Comparison of ENCODE assay signal across 8 mouse cellular contexts in genomic region chr4:152095937-152096910, GRCm38 (mm10). TPM values are rescaled to one million over a fixed set of nuclear protein-coding genes. Genes with fewer than 3 reads are reported as not detected.
A peak's percentile ranks its signal among the peaks of the same experiment; 100 is the strongest.
DNase-seq lines count a peak whose midpoint lies in the region; ATAC-seq lines count a peak whose summit lies in the region.

No protein-coding gene starts in this region.

- intact Hi-C loops in gastrocnemius, postnatal 36 days (cut with DNase I), result loop anchor here (2.0 kb wide), 2 partner anchors 57 to 113 kb away; partner anchors contain the start of genes Nol9 and Tas1r1

- peak; percentile 82 for ATAC-seq in common myeloid progenitor, adult 5-6 weeks (replicated peaks; ENCODE audit: low read depth, poor library complexity, severe bottlenecking)
- peak; percentile 67 for ATAC-seq in intestine, embryonic 15.5 days
- peak; percentile 57 for ATAC-seq in liver, embryonic 16.5 days (ENCODE audit: low read depth)
- ATAC-seq in neural tube, embryonic 11.5 days (ENCODE audit: insufficient read depth, low FRiP score, low TSS enrichment), result no peak

- no peak overlapping the region for H3K27ac ChIP-seq in intestine, embryonic 15.5 days
- H3K27ac ChIP-seq in liver, embryonic 16.5 days (ENCODE audit: low read length), result peak overlapping the region; percentile 49; the same call in 1 of the 2 replicates
- 0 out of 2 replicates have a peak overlapping the region, but pooled peaks have one; percentile 8 for H3K27ac ChIP-seq in neural tube, embryonic 11.5 days (ENCODE audit: low read depth, low read length)

- WGBS in intestine, embryonic 15.5 days, result 40% methylated on average over 27 of the region's 27 CpGs
- WGBS in liver, embryonic 16.5 days (ENCODE audit: insufficient replicate concordance), result 10% methylated on average over 27 of the region's 27 CpGs
- 22% methylated on average over 26 of the region's 27 CpGs for WGBS in neural tube, embryonic 11.5 days

- H3K9ac ChIP-seq in intestine, embryonic 15.5 days, result 0 out of 2 replicates have a peak overlapping the region, but pooled peaks have one; percentile 6
- peak overlapping the region; percentile 38 for H3K9ac ChIP-seq in liver, embryonic 16.5 days (ENCODE audit: low read depth, low read length)
- 0 out of 2 replicates have a peak overlapping the region, but pooled peaks have one; percentile 2 for H3K9ac ChIP-seq in neural tube, embryonic 11.5 days (ENCODE audit: low read length)

- peaks cover 18% of the 10 kb centered on the region for H3K4me1 ChIP-seq in intestine, embryonic 15.5 days (replicated peaks)
- peaks cover 52% of the 10 kb centered on the region for H3K4me1 ChIP-seq in liver, embryonic 16.5 days (ENCODE audit: control insufficient read depth, low read depth, low read length)
- no peaks in the 10 kb centered on the region; the same call in 1 of the 2 replicates for H3K4me1 ChIP-seq in neural tube, embryonic 11.5 days (ENCODE audit: control insufficient read depth, insufficient read depth, low read length)

- no peak overlapping the region for H3K4me2 ChIP-seq in intestine, embryonic 15.5 days (replicated peaks)
- peak overlapping the region; percentile 41; the same call in 1 of the 2 replicates for H3K4me2 ChIP-seq in liver, embryonic 16.5 days (ENCODE audit: low read depth, low read length)
- H3K4me2 ChIP-seq in neural tube, embryonic 11.5 days (ENCODE audit: low read depth), result peak overlapping the region; percentile 9; the same call in 1 of the 2 replicates

- peak overlapping the region; percentile 22 for H3K4me3 ChIP-seq in intestine, embryonic 15.5 days (replicated peaks)
- H3K4me3 ChIP-seq in liver, embryonic 16.5 days (ENCODE audit: low read depth, low read length), result peak overlapping the region; percentile 25; the same call in 1 of the 2 replicates
- no peak overlapping the region for H3K4me3 ChIP-seq in neural tube, embryonic 11.5 days (ENCODE audit: low read depth, low read length)

- H3K36me3 ChIP-seq in intestine, embryonic 15.5 days, result no peaks in the 10 kb centered on the region
- H3K36me3 ChIP-seq in liver, embryonic 16.5 days (ENCODE audit: control insufficient read depth, insufficient read depth), result no peaks in the 10 kb centered on the region
- H3K36me3 ChIP-seq in neural tube, embryonic 11.5 days (ENCODE audit: control insufficient read depth, insufficient read depth, low read length), result no peaks in the 10 kb centered on the region

- no peaks in the 10 kb centered on the region for H3K9me3 ChIP-seq in intestine, embryonic 15.5 days
- no peaks in the 10 kb centered on the region for H3K9me3 ChIP-seq in liver, embryonic 16.5 days (replicated peaks; ENCODE audit: control insufficient read depth, low read length)
- no peaks in the 10 kb centered on the region for H3K9me3 ChIP-seq in neural tube, embryonic 11.5 days (ENCODE audit: control insufficient read depth, low read length)

- DNase-seq in 416B (ENCODE audit: low read depth), result peak; percentile 87
- DNase-seq in T-cell, adult 2 months (ENCODE audit: low spot score), result peak; percentile 69
- peak; percentile 74 to 77 for DNase-seq in gastrocnemius, postnatal 36 days
- peak; percentile 65 for DNase-seq in neural tube, embryonic 11.5 days (ENCODE audit: low spot score)
- peak; percentile 89 for DNase-seq in thymus, postnatal 4 days

- no peaks in the 10 kb centered on the region for H3K27me3 ChIP-seq in intestine, embryonic 15.5 days (replicated peaks)
- H3K27me3 ChIP-seq in liver, embryonic 16.5 days (ENCODE audit: control insufficient read depth, insufficient read depth, low read depth, low read length), result no peaks in the 10 kb centered on the region
- no peaks in the 10 kb centered on the region for H3K27me3 ChIP-seq in neural tube, embryonic 11.5 days (ENCODE audit: control insufficient read depth, insufficient read depth, low read length)

RNA-seq across cellular contexts. Expression of gene Tnfrsf25, which starts 19.5 kb away (rescaled TPM):
- not detected in 2 replicates for total RNA-seq in common myeloid progenitor, adult 5-6 weeks (2017)
- total RNA-seq in gastrocnemius, postnatal 36 days (2021), result under 1 TPM; 0.76 to 0.84 TPM
- 1.4 and 1.5 TPM in 2 replicates for polyA plus RNA-seq in intestine, embryonic 15.5 days (2015; fragmentation: Nextera tagmentation; extraction: Ambion mirVana)
- 0.12 and 0.25 TPM in 2 replicates for polyA plus RNA-seq in liver, embryonic 16.5 days (2015; fragmentation: Nextera tagmentation; extraction: Ambion mirVana)
- 0.42 and 0.62 TPM in 2 replicates for polyA plus RNA-seq in neural tube, embryonic 11.5 days (2014; fragmentation: Nextera tagmentation; extraction: Ambion mirVana)

RNA-seq across cellular contexts. Expression of gene Plekhg5, which starts 23.9 kb away (rescaled TPM):
- 6.0 and 7.2 TPM in 2 replicates for total RNA-seq in common myeloid progenitor, adult 5-6 weeks (2017)
- 1 to 10 TPM; 6.3 to 6.4 TPM for total RNA-seq in gastrocnemius, postnatal 36 days (2021)
- 11.0 and 12.9 TPM in 2 replicates for polyA plus RNA-seq in intestine, embryonic 15.5 days (2015; fragmentation: Nextera tagmentation; extraction: Ambion mirVana)
- polyA plus RNA-seq in liver, embryonic 16.5 days (2015; fragmentation: Nextera tagmentation; extraction: Ambion mirVana), result 4.8 and 5.1 TPM in 2 replicates
- polyA plus RNA-seq in neural tube, embryonic 11.5 days (2014; fragmentation: Nextera tagmentation; extraction: Ambion mirVana), result 7.2 and 7.3 TPM in 2 replicates

RNA-seq across cellular contexts. Expression of gene Espn, which starts 55.9 kb away (rescaled TPM):
- total RNA-seq in common myeloid progenitor, adult 5-6 weeks (2017), result 1.3 and 1.8 TPM in 2 replicates
- total RNA-seq in gastrocnemius, postnatal 36 days (2021), result under 1 TPM; 0.27 to 0.43 TPM
- 29.2 and 30.8 TPM in 2 replicates for polyA plus RNA-seq in intestine, embryonic 15.5 days (2015; fragmentation: Nextera tagmentation; extraction: Ambion mirVana)
- polyA plus RNA-seq in liver, embryonic 16.5 days (2015; fragmentation: Nextera tagmentation; extraction: Ambion mirVana), result 1.1 and 2.3 TPM in 2 replicates
- 0.48 and 1.1 TPM in 2 replicates for polyA plus RNA-seq in neural tube, embryonic 11.5 days (2014; fragmentation: Nextera tagmentation; extraction: Ambion mirVana)

RNA-seq across cellular contexts. Expression of gene Nol9, which starts 57.1 kb away (rescaled TPM):
- 25.7 and 35.7 TPM in 2 replicates for total RNA-seq in common myeloid progenitor, adult 5-6 weeks (2017)
- 1 to 10 TPM; 8.5 to 10.0 TPM for total RNA-seq in gastrocnemius, postnatal 36 days (2021)
- polyA plus RNA-seq in intestine, embryonic 15.5 days (2015; fragmentation: Nextera tagmentation; extraction: Ambion mirVana), result 31.3 and 31.7 TPM in 2 replicates
- 10.5 and 11.5 TPM in 2 replicates for polyA plus RNA-seq in liver, embryonic 16.5 days (2015; fragmentation: Nextera tagmentation; extraction: Ambion mirVana)
- polyA plus RNA-seq in neural tube, embryonic 11.5 days (2014; fragmentation: Nextera tagmentation; extraction: Ambion mirVana), result 31.8 and 32.8 TPM in 2 replicates

RNA-seq across cellular contexts. Expression of gene Tas1r1, which starts 57.9 kb away (rescaled TPM):
- total RNA-seq in common myeloid progenitor, adult 5-6 weeks (2017), result 0.49 and 1.5 TPM in 2 replicates
- 1 to 10 TPM in 1 of 2 experiments, under 1 TPM in 1; 0.43 to 1.1 TPM for total RNA-seq in gastrocnemius, postnatal 36 days (2021)
- 0.19 and 0.44 TPM in 2 replicates for polyA plus RNA-seq in intestine, embryonic 15.5 days (2015; fragmentation: Nextera tagmentation; extraction: Ambion mirVana)
- polyA plus RNA-seq in liver, embryonic 16.5 days (2015; fragmentation: Nextera tagmentation; extraction: Ambion mirVana), result 0.11 and 0.12 TPM in 2 replicates
- 0.38 and 0.66 TPM in 2 replicates for polyA plus RNA-seq in neural tube, embryonic 11.5 days (2014; fragmentation: Nextera tagmentation; extraction: Ambion mirVana)
